Mouse (Mus musculus) hindbrain, embryonic 14.5 days (tissue): ENCODE results near the gene Rnf220. TPM values are rescaled to one million over a fixed set of nuclear protein-coding genes. Genes with fewer than 3 reads are reported as not detected.

ENCODE experiments used
- ATAC-seq: fragments of 200-750 bp; cut with Nextera tagmentation; 2 replicates; pipeline ENCODE4 v1.8.0; 2017; ENCODE audit warnings: moderate number of reproducible peaks, mild to moderate bottlenecking, moderate TSS enrichment, moderate library complexity; ENCODE audit not compliant: low FRiP score
- DNase-seq: peaks from one replicate; pipeline ENCODE4 v3.0.0-alpha.2; 2015; ENCODE audit warnings: low spot score
- H3K27ac ChIP-seq: fragments of 300-500 bp; sonication (generic); 2 replicates; pipeline ENCODE4 v1.5.1; 2014; ENCODE audit warnings: mild to moderate bottlenecking, moderate library complexity
- H3K27me3 ChIP-seq: fragments of 300-500 bp; sonication (generic); 2 replicates; pipeline ENCODE4 v1.6.1; 2014; ENCODE audit warnings: mild to moderate bottlenecking, low read length, mixed read lengths; ENCODE audit not compliant: control insufficient read depth, insufficient read depth
- H3K36me3 ChIP-seq: fragments of 300-500 bp; sonication (generic); replicated peaks from 2 replicates; pipeline ENCODE4 v1.6.1; 2014; ENCODE audit not compliant: control insufficient read depth, insufficient read depth
- H3K4me1 ChIP-seq: fragments of 300-500 bp; sonication (generic); replicated peaks from 2 replicates; pipeline ENCODE4 v1.6.1; 2014; ENCODE audit warnings: antibody characterized with exemption, low read length, mixed read lengths; ENCODE audit not compliant: control insufficient read depth, insufficient read depth
- H3K4me2 ChIP-seq: fragments of 300-500 bp; sonication (generic); replicated peaks from 2 replicates; pipeline ENCODE4 v1.6.1; 2014; ENCODE audit warnings: mild to moderate bottlenecking, moderate library complexity
- H3K4me3 ChIP-seq: fragments of 300-500 bp; sonication (generic); replicated peaks from 2 replicates; pipeline ENCODE4 v1.5.1; 2014; ENCODE audit warnings: mild to moderate bottlenecking, low read length
- H3K9ac ChIP-seq: fragments of 300-500 bp; sonication (generic); 2 replicates; pipeline ENCODE4 v1.6.1; 2014
- H3K9me3 ChIP-seq: fragments of 300-500 bp; sonication (generic); 2 replicates; pipeline ENCODE4 v1.6.1; 2016; ENCODE audit warnings: low read length; ENCODE audit not compliant: control insufficient read depth
- WGBS: fragments of 180-500 bp; shearing (Covaris S2); extraction: QIAGEN DNeasy Blood & Tissue Kit; methylation state at CpG from one replicate; pipeline ENCODE4 v1.1.7; 2014; 5-methylcytosine and 5-hydroxymethylcytosine counted together
- polyA plus RNA-seq: library from polyadenylated mRNA; unstranded; fragments of >200 nt; fragmentation: Nextera tagmentation; extraction: Ambion mirVana; gene quantifications from 2 replicates; pipeline ENCODE4 v1.2.1, GENCODE M21; 2014

Rnf220 gene
- polyA plus RNA-seq = 87.8 and 94.0 TPM in 2 replicates

DNA sequence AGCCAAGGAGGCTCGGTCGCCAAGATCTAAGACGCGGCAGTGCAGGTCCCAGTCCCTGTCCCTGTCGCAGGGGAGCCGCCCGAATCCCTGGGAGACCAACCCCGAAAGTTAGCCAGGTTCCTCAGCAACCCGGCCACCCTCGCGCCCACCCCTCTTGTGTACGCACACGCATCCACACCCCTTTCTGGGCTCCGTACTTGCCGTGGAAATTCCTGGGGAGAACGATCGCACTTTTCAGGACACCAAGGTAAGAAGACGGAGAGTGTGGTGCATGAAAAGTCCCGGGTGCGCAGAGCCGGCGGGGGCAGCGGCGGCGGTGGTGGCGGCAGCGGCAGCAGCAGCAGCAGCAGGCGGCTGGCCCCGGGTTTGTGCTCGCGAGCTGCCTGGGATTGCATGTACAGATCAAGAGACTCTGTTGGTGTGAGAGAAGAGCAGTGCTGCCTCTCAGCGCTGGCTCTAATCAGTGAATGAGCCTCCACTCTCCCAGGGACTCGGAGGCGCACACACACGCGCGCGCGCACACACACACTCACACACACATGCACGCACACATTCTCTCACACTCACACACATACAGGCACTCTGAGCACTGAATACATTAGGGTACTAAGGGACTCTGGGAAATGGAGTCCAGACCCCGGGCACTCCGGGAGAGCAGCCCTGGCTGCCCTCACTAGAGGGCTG lies at the start of gene Rnf220:
TSS of gene Rnf220 (minus strand) at position 571 of the 684 bp plus-strand sequence.
- WGBS = under 1% methylated on average over 42 of the region's 42 CpGs
- H3K9me3 ChIP-seq = peaks cover 3% of the 10 kb centered on the region; the same call in 1 of the 2 replicates
- H3K27ac ChIP-seq = peak within 1 kb of the TSS; percentile 78
- peak within 1 kb of the TSS; percentile 59 for H3K4me2 ChIP-seq
- peaks cover 19% of the 10 kb centered on the region for H3K4me1 ChIP-seq
- no peaks in the 10 kb centered on the region for H3K36me3 ChIP-seq
- H3K9ac ChIP-seq = peak within 1 kb of the TSS; percentile 67
- peak within 1 kb of the TSS; percentile 37 for H3K4me3 ChIP-seq
- DNase-seq = peak; percentile 80
- peaks cover 62% of the 10 kb centered on the region for H3K27me3 ChIP-seq
- ATAC-seq = peak; percentile 91

DNA sequence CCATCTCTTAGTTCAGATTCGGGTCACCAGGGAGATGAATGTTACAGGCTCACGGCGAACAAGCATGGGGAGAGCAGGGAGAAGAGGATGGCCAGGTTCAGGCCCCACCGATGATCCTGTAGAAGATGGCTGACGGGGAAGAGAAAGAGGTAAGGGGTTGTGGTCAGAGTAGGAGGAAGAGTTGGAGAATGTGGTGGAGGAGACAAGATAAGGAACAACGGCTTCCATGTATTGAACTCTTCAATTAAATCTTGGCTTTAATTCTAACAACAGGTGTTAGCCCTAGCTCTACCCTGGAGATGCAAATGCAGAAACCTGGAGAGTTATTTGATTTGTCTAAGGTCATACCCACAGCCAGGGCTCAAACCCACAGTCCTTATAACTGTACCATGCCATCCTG lies 49.8 kb upstream of the Rnf220 start:
- H3K4me3 ChIP-seq = no peak overlapping the region
- no peak for DNase-seq
- H3K4me2 ChIP-seq = no peak overlapping the region
- H3K27me3 ChIP-seq = no peaks in the 10 kb centered on the region
- no peaks in the 10 kb centered on the region for H3K36me3 ChIP-seq
- no peaks in the 10 kb centered on the region for H3K9me3 ChIP-seq
- peaks cover 12% of the 10 kb centered on the region for H3K4me1 ChIP-seq
- 88% methylated on average over 6 of the region's 6 CpGs for WGBS
- H3K27ac ChIP-seq = no peak overlapping the region
- H3K9ac ChIP-seq = no peak overlapping the region
- no peak for ATAC-seq

DNA sequence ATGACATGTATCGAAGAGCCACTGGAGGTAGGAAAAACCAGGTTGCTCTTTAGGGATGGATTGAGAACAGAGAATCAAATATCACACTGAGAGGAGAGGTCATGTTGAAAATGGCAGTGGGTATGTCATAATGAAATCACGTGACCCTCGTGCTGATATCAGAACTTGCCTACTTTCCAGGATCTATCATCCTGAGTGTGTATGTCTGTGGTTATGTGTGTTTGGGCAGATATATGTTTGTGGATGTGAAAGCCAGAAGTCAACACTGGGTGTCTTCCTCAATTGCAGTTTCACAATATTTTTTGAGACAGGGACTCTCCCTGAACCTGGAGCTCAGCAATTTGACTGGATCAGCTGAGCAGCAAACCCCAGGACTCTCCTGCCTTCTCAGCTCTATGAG lies 48.6 kb upstream of the Rnf220 start:
- ATAC-seq (no peak), DNase-seq (no peak)
- Histone ChIP-seq H3K27me3 (no peaks in the 10 kb centered on the region), H3K27ac (no peak overlapping the region), H3K4me2 (no peak overlapping the region), H3K9me3 (no peaks in the 10 kb centered on the region), H3K4me1 (0 out of 2 replicates have a peak, but pooled peaks cover 3% of the 10 kb centered on the region), H3K4me3 (no peak overlapping the region), H3K36me3 (no peaks in the 10 kb centered on the region), H3K9ac (no peak overlapping the region)
- 91% methylated on average over 3 of the region's 3 CpGs for WGBS

DNA sequence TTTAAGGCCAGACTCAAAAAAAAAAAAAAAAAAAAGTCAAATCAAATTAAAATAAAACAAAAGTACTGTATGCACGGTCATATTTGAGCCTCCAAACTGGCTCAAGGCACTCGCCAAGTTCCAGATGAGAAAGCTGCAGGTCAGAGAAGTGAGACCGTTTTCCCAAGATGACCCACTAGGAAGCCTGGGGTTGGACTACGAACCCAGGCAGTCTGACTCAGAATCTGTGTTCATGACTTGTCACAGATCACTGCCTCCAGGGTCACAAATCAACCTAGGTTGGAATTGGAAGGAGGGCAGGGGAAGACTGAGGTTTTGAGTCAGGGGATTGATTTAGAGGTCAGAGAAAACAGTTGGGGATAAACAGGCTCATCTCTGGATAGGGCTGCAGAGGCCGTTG lies 43.7 kb upstream of the Rnf220 start:
- 69% methylated on average over 5 of the region's 5 CpGs for WGBS
- DNase-seq (no peak), ATAC-seq (no peak)
- no peaks in the 10 kb centered on the region for H3K9me3 ChIP-seq
- no peaks in the 10 kb centered on the region; the same call in 1 of the 2 replicates for H3K4me1 ChIP-seq
- H3K4me3 ChIP-seq = no peak overlapping the region
- no peak overlapping the region for H3K4me2 ChIP-seq
- no peaks in the 10 kb centered on the region for H3K36me3 ChIP-seq
- no peak overlapping the region for H3K9ac ChIP-seq
- no peak overlapping the region for H3K27ac ChIP-seq
- no peaks in the 10 kb centered on the region for H3K27me3 ChIP-seq

DNA sequence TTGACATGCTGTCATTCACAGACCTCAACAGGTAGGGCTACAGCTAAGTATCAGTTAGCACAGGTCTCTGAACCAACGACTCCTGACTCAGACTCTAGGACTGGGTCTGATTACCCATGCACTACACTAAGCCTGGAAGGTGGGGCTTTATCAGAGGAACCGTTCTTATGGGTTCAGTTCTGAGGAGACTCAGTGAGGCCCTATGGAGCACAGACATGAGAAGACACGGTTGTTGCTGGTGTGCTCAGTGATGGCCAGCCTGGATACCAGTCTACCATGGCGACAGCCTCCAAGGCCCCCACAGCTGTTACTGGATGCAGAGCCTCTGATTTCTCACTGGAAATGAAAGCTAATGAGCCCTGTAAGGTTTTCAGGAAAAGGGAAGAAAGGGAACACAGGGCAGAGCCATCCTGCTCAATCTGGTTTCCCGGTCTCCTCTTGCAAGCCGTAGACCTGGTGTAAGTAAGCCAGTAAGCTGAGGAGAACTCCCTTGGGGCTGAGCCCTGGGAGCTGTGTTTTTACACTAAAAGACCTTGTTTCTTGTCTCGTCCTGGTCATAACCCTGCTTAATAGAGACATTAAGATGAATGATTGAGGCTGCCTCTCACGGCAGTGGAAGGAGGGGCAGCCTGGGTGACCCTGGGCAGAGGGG lies 42.6 kb upstream of the Rnf220 start:
- no peaks in the 10 kb centered on the region; the same call in 1 of the 2 replicates for H3K4me1 ChIP-seq
- no peak overlapping the region for H3K4me3 ChIP-seq
- H3K27ac ChIP-seq = no peak overlapping the region
- no peak for ATAC-seq
- DNase-seq = no peak
- no peak overlapping the region for H3K9ac ChIP-seq
- H3K36me3 ChIP-seq = no peaks in the 10 kb centered on the region
- H3K27me3 ChIP-seq = no peaks in the 10 kb centered on the region
- WGBS = 69% methylated on average over 8 of the region's 8 CpGs
- no peaks in the 10 kb centered on the region for H3K9me3 ChIP-seq
- H3K4me2 ChIP-seq = no peak overlapping the region

DNA sequence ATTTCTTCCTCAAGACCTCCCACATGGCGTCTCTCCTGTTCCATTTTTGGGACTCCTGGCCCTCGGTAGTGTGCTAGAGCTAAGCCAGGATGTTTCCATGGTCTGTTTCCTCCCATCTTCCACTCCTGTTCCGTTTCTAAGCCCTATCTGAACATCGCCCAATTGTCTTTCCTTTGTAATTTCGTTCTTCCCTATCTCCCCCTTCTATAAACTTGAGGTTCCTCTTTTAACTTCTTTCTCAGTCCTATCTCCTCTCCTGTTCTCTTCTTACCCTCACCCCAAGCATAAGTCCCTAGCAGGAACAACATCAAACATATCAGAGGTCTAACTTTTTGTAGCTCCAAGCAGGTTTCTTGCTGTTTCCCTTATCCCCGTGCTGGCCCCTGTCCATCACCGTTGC lies 40.1 kb upstream of the Rnf220 start:
- no peaks in the 10 kb centered on the region for H3K36me3 ChIP-seq
- H3K9me3 ChIP-seq = no peaks in the 10 kb centered on the region
- no peak for DNase-seq
- H3K4me3 ChIP-seq = no peak overlapping the region
- no peaks in the 10 kb centered on the region; the same call in 1 of the 2 replicates for H3K4me1 ChIP-seq
- no peak overlapping the region for H3K9ac ChIP-seq
- H3K4me2 ChIP-seq = no peak overlapping the region
- ATAC-seq = no peak
- H3K27ac ChIP-seq = no peak overlapping the region
- no peaks in the 10 kb centered on the region for H3K27me3 ChIP-seq
- WGBS = 88% methylated on average over 7 of the region's 7 CpGs

DNA sequence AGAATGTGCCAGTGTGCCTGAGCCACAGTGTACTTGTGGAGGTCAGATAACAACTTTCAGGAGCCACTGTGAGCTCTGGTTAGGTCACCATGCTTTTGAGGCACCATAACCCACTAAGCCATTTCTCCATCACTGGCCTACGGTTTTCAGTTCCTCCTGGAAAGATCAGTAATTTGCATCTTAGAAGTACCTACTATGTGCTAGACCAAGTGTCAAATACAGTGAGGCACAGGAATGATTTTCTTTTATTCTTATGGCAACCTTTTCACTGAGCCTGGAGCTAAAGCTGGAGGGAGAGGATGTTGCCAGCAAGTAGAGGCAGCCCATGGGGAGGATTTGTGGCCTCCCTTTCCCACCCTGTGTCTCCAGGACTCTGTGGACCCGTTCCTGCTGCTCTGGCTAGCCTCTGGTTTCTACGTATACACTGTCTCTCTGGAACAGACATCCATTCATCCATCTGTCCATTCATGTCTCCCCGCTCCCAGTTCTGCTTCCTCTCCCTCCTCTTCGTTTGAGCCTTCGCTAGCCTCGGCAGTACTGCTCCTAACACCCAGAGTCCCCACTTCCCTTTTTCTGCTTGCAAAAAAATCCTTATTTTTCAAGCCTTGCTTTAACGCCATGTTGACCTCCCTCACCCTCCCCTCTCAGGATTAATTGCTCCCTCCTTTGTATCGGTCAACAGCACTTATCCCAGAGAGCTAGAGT lies 38.8 kb upstream of the Rnf220 start:
- Histone ChIP-seq H3K9ac (no peak overlapping the region), H3K4me2 (no peak overlapping the region), H3K4me1 (no peaks in the 10 kb centered on the region; the same call in 1 of the 2 replicates), H3K4me3 (no peak overlapping the region), H3K27ac (no peak overlapping the region), H3K27me3 (peaks cover 5% of the 10 kb centered on the region), H3K9me3 (no peaks in the 10 kb centered on the region), H3K36me3 (no peaks in the 10 kb centered on the region)
- 51% methylated on average over 9 of the region's 9 CpGs for WGBS
- ATAC-seq (no peak), DNase-seq (no peak)

DNA sequence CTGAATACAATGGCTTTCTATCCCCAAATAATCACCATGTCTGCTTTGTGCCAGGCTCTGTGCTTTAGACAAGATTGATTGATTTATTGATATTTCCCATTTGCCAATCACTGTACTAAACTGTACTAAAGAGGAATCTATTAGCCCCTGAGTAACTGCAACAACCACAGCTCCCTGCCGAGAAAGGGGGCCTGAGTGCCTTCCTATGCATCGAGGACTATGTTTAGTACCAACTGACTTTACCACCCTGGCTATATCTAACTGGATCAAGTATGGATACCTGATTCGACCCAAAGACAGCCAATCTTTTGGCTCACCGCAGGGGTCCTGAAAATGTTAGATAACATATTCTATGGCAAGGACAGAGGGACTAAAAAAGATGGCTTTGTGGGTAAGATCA lies 33.0 kb upstream of the Rnf220 start:
- DNase-seq (no peak), ATAC-seq (no peak)
- H3K4me1 ChIP-seq = 0 out of 2 replicates have a peak, but pooled peaks cover 3% of the 10 kb centered on the region
- no peak overlapping the region for H3K4me3 ChIP-seq
- no peaks in the 10 kb centered on the region for H3K9me3 ChIP-seq
- no peak overlapping the region for H3K27ac ChIP-seq
- no peak overlapping the region for H3K9ac ChIP-seq
- 63% methylated on average over 4 of the region's 4 CpGs for WGBS
- H3K36me3 ChIP-seq = no peaks in the 10 kb centered on the region
- no peak overlapping the region for H3K4me2 ChIP-seq
- H3K27me3 ChIP-seq = peaks cover 6% of the 10 kb centered on the region

DNA sequence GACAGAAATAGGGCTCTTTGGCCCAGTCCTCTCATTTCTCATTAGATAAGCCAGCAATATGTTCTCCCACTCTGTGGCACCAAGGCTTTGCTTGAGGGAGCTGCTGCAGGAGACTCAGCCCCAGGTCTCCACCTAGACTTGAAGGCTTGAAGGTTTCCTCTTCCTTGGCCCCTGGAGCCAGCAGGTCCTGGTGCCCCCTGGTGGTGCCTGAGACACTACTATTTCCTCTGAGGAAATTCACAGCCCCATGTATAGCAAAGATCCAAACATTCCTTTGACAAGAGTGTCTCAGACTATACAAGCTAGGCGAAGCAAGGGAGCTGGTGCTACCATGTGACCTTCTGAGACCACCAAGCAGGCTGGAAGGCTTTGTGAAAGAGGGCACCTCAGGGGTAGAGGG lies 31.1 kb upstream of the Rnf220 start:
- Histone ChIP-seq H3K36me3 (no peaks in the 10 kb centered on the region), H3K4me2 (no peak overlapping the region), H3K27ac (no peak overlapping the region), H3K9me3 (no peaks in the 10 kb centered on the region), H3K4me1 (0 out of 2 replicates have a peak, but pooled peaks cover 3% of the 10 kb centered on the region), H3K27me3 (peaks cover 15% of the 10 kb centered on the region), H3K4me3 (no peak overlapping the region), H3K9ac (no peak overlapping the region)
- WGBS = 25% methylated on average over 1 of the region's 1 CpGs
- ATAC-seq = no peak
- no peak for DNase-seq
